8 mouse cellular contexts compared by ENCODE assay signal in genomic region chr16:76454741-76455465, GRCm38 (mm10).
DNase-seq lines count a peak whose midpoint lies in the region; ATAC-seq lines count a peak whose summit lies in the region.
"Had no signal": no experiment of that assay in that cellular context is flagged by ENCODE, and none has a peak within 500 bp of the region (broad histone marks: within the 10 kb centered on the region; RNA-seq: fewer than 3 reads in every experiment).

No protein-coding gene starts in this region.

- peak overlapping the region; percentile 52; the same call in 1 of the 2 replicates for H3K27ac ChIP-seq in midbrain, embryonic 10.5 days (replicated peaks)
- H3K27ac ChIP-seq in midbrain, embryonic 13.5 days: no peak overlapping the region
- H3K27ac ChIP-seq in liver, embryonic 12.5 days: peak overlapping the region; percentile 5; the same call in 1 of the 2 replicates

- no peak overlapping the region for H3K4me2 ChIP-seq in midbrain, embryonic 13.5 days (replicated peaks)
- no peak overlapping the region for H3K4me2 ChIP-seq in liver, embryonic 12.5 days

- no peak for DNase-seq in midbrain, embryonic 10.5 days (ENCODE audit: low spot score)
- peak; percentile 89 for DNase-seq in kidney, adult 18-20 months
- peak; percentile 63 to 66 for DNase-seq in urinary bladder, postnatal 36 days (ENCODE audit: low spot score in 2 of 2)
- no peak for DNase-seq in gastrocnemius, adult 8-10 months (ENCODE audit: low spot score in 2 of 2)
- no peak for DNase-seq in embryo, embryonic 10 days (ENCODE audit: low spot score)
- DNase-seq: cerebellum, adult 11 months had no signal

- no peak overlapping the region for H3K9ac ChIP-seq in midbrain, embryonic 13.5 days (replicated peaks)
- no peak overlapping the region for H3K9ac ChIP-seq in liver, embryonic 12.5 days

- 84% methylated on average over 17 of the region's 17 CpGs for WGBS in midbrain, embryonic 10.5 days
- WGBS in midbrain, embryonic 13.5 days: 69% methylated on average over 17 of the region's 17 CpGs
- WGBS in liver, embryonic 12.5 days (ENCODE audit: insufficient replicate concordance): 76% methylated on average over 17 of the region's 17 CpGs

- ATAC-seq in midbrain, embryonic 13.5 days: no peak
- ATAC-seq in liver, embryonic 12.5 days: no peak

- H3K4me1 ChIP-seq in midbrain, embryonic 10.5 days: peaks cover 31% of the 10 kb centered on the region
- peaks cover 12% of the 10 kb centered on the region for H3K4me1 ChIP-seq in midbrain, embryonic 13.5 days (replicated peaks)
- H3K4me1 ChIP-seq in liver, embryonic 12.5 days: peaks cover 61% of the 10 kb centered on the region

- H3K9me3 ChIP-seq in midbrain, embryonic 10.5 days (replicated peaks): peaks cover 7% of the 10 kb centered on the region; the same call in 1 of the 2 replicates
- 0 out of 2 replicates have a peak, but pooled peaks cover 2% of the 10 kb centered on the region for H3K9me3 ChIP-seq in midbrain, embryonic 13.5 days
- no peaks in the 10 kb centered on the region for H3K9me3 ChIP-seq in liver, embryonic 12.5 days (replicated peaks)

- H3K36me3 ChIP-seq in midbrain, embryonic 10.5 days: no peaks in the 10 kb centered on the region
- no peaks in the 10 kb centered on the region for H3K36me3 ChIP-seq in midbrain, embryonic 13.5 days
- no peaks in the 10 kb centered on the region for H3K36me3 ChIP-seq in liver, embryonic 12.5 days

- H3K4me3 ChIP-seq in midbrain, embryonic 10.5 days: no peak overlapping the region
- no peak overlapping the region for H3K4me3 ChIP-seq in midbrain, embryonic 13.5 days (replicated peaks)
- H3K4me3 ChIP-seq in liver, embryonic 12.5 days: no peak overlapping the region

- H3K27me3 ChIP-seq in midbrain, embryonic 10.5 days (ENCODE audit: low read depth, poor library complexity, severe bottlenecking): peaks cover 75% of the 10 kb centered on the region
- peaks cover 6% of the 10 kb centered on the region; the same call in 1 of the 2 replicates for H3K27me3 ChIP-seq in midbrain, embryonic 13.5 days
- no peaks in the 10 kb centered on the region for H3K27me3 ChIP-seq in liver, embryonic 12.5 days (replicated peaks)

Comparison
In these comparisons a context has a peak if more than half of its experiments do, and no peak if none do; other contexts are left out.
1. DNase-seq: peak in kidney, adult 18-20 months (single experiment) and urinary bladder, postnatal 36 days (2 of 2); none in midbrain, embryonic 10.5 days (single experiment), gastrocnemius, adult 8-10 months (0 of 2) and embryo, embryonic 10 days (single experiment).